Mouse (Mus musculus): ENCODE measurements at regions not wholly inside any gene's neighbourhood (a gene's known extent, or its start where the extent isn't known, plus 50 kb on each side); places are given as distances from the start of the nearest gene placed in this dataset.

GRCm38 (mm10) chr1:193788496-193788895 is 418.4 kb upstream of the Camk1g start:
- no peak for DNase-seq (ENCODE audit: low spot score)
- WGBS, result 90% methylated on average over 2 of the region's 2 CpGs
- Histone ChIP-seq H3K9me3 (no peaks in the 10 kb centered on the region), H3K27me3 (replicated peaks; ENCODE audit: low read depth, poor library complexity, severe bottlenecking) (peaks cover 5% of the 10 kb centered on the region; the same call in 1 of the 2 replicates), H3K4me1 (0 out of 2 replicates have a peak, but pooled peaks cover 5% of the 10 kb centered on the region), H3K4me3 (no peak overlapping the region), H3K27ac (replicated peaks) (no peak overlapping the region), H3K36me3 (replicated peaks) (no peaks in the 10 kb centered on the region)

- 34% methylated on average over 1 of the region's 1 CpGs for WGBS
- peaks cover 10% of the 10 kb centered on the region; the same call in 1 of the 2 replicates for H3K27me3 ChIP-seq (replicated peaks; ENCODE audit: low read depth, poor library complexity, severe bottlenecking)
- no peak overlapping the region for H3K27ac ChIP-seq (replicated peaks)
- H3K36me3 ChIP-seq (replicated peaks), result no peaks in the 10 kb centered on the region
- no peak overlapping the region for H3K4me3 ChIP-seq
- H3K4me1 ChIP-seq, result 0 out of 2 replicates have a peak, but pooled peaks cover 5% of the 10 kb centered on the region
- no peaks in the 10 kb centered on the region for H3K9me3 ChIP-seq
- DNase-seq (ENCODE audit: low spot score), result no peak
Observed at GRCm38 (mm10) chr1:193787417-193787816, 417.3 kb upstream of the Camk1g start.

DNA sequence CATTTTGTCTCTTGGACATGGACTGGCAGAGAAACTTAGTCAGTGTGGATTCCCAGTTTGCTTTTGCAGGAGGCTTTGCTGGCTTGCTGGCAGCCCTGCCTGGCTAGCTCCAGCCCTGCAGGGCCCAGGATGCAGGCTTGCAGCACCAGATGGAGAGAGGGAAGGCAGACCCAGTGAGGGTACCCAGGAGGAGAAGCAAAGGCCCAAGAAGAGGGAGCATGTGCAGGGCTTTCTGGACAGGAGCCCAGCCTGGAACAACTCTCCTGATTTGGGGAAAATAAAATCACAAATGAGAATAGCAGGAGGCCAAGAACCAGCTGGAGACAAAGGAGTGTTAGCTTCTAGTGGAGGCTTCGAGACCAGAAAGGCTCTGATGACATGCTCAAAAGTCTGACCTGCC is 414.9 kb upstream of the Camk1g start:
- Histone ChIP-seq H3K4me1 (0 out of 2 replicates have a peak, but pooled peaks cover 5% of the 10 kb centered on the region), H3K4me3 (no peak overlapping the region), H3K27me3 (replicated peaks; ENCODE audit: low read depth, poor library complexity, severe bottlenecking) (peaks cover 10% of the 10 kb centered on the region; the same call in 1 of the 2 replicates), H3K36me3 (replicated peaks) (no peaks in the 10 kb centered on the region), H3K27ac (replicated peaks) (no peak overlapping the region), H3K9me3 (no peaks in the 10 kb centered on the region)
- DNase-seq (ENCODE audit: low spot score), result no peak
- 83% methylated on average over 1 of the region's 1 CpGs for WGBS

GRCm38 (mm10) chr1:193784526-193784925 is 414.4 kb upstream of the Camk1g start:
- no peaks in the 10 kb centered on the region for H3K9me3 ChIP-seq
- 61% methylated on average over 2 of the region's 2 CpGs for WGBS
- peaks cover 10% of the 10 kb centered on the region; the same call in 1 of the 2 replicates for H3K27me3 ChIP-seq (replicated peaks; ENCODE audit: low read depth, poor library complexity, severe bottlenecking)
- H3K36me3 ChIP-seq (replicated peaks), result no peaks in the 10 kb centered on the region
- DNase-seq (ENCODE audit: low spot score), result no peak
- 0 out of 2 replicates have a peak, but pooled peaks cover 5% of the 10 kb centered on the region for H3K4me1 ChIP-seq
- no peak overlapping the region for H3K4me3 ChIP-seq
- no peak overlapping the region for H3K27ac ChIP-seq (replicated peaks)

- Histone ChIP-seq H3K4me3 (no peak overlapping the region), H3K4me1 (no peaks in the 10 kb centered on the region), H3K9me3 (no peaks in the 10 kb centered on the region), H3K27me3 (replicated peaks; ENCODE audit: low read depth, poor library complexity, severe bottlenecking) (0 out of 2 replicates have a peak, but pooled peaks cover 5% of the 10 kb centered on the region), H3K36me3 (replicated peaks) (no peaks in the 10 kb centered on the region), H3K27ac (replicated peaks) (no peak overlapping the region)
- WGBS, result 73% methylated on average over 1 of the region's 1 CpGs
- no peak for DNase-seq (ENCODE audit: low spot score)
Observed at GRCm38 (mm10) chr1:193778181-193778580, 408.1 kb upstream of the Camk1g start.

GRCm38 (mm10) chr1:193769546-193769945 is 399.4 kb upstream of the Camk1g start:
- Histone ChIP-seq H3K36me3 (replicated peaks) (no peaks in the 10 kb centered on the region), H3K4me1 (no peaks in the 10 kb centered on the region), H3K27ac (replicated peaks) (no peak overlapping the region), H3K27me3 (replicated peaks; ENCODE audit: low read depth, poor library complexity, severe bottlenecking) (no peaks in the 10 kb centered on the region), H3K9me3 (no peaks in the 10 kb centered on the region), H3K4me3 (no peak overlapping the region)
- 81% methylated on average over 4 of the region's 4 CpGs for whole genome bisulfite sequencing
- no peak for DNase-seq (ENCODE audit: low spot score)

GRCm38 (mm10) chr1:193764103-193764502 is 394.0 kb upstream of the Camk1g start:
- H3K9me3 ChIP-seq, result no peaks in the 10 kb centered on the region
- H3K27ac ChIP-seq (replicated peaks), result no peak overlapping the region

DNA sequence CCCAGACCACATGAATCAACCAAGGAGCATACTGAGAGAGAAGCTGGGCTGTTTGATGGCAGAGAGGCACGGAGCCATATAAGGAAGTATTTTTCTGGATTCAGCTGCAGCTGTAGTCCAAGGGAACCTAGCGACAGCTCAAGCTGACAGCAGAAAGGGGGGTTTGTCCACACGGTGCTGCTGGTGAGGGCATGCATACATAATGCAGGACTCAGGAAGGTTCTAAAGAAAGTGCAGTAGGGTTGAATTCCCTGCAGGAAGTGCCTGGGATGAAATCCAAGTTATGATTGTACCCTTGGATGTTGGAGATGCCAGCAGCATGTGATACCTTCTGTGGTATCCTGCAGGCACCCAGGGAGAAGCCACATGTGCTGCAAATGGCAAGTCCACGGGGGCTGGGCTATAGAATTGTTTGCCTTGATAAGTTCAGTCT is 381.7 kb upstream of the Camk1g start:
- no peaks in the 10 kb centered on the region for H3K4me1 ChIP-seq
- no peak overlapping the region for H3K4me3 ChIP-seq
- H3K27ac ChIP-seq (replicated peaks), result no peak overlapping the region
- no peaks in the 10 kb centered on the region for H3K36me3 ChIP-seq (replicated peaks)
- WGBS, result 55% methylated on average over 4 of the region's 4 CpGs
- no peaks in the 10 kb centered on the region for H3K27me3 ChIP-seq (replicated peaks; ENCODE audit: low read depth, poor library complexity, severe bottlenecking)
- DNase-seq (ENCODE audit: low spot score), result no peak
- no peaks in the 10 kb centered on the region for H3K9me3 ChIP-seq

More at GRCm38 (mm10) chr1:193764103-193764502, 394.0 kb upstream of the Camk1g start:
- no peak overlapping the region for H3K4me3 ChIP-seq
- H3K36me3 ChIP-seq (replicated peaks), result no peaks in the 10 kb centered on the region
- no peaks in the 10 kb centered on the region for H3K27me3 ChIP-seq (replicated peaks; ENCODE audit: low read depth, poor library complexity, severe bottlenecking)
- no peak for DNase-seq (ENCODE audit: low spot score)
- H3K4me1 ChIP-seq, result no peaks in the 10 kb centered on the region

DNA sequence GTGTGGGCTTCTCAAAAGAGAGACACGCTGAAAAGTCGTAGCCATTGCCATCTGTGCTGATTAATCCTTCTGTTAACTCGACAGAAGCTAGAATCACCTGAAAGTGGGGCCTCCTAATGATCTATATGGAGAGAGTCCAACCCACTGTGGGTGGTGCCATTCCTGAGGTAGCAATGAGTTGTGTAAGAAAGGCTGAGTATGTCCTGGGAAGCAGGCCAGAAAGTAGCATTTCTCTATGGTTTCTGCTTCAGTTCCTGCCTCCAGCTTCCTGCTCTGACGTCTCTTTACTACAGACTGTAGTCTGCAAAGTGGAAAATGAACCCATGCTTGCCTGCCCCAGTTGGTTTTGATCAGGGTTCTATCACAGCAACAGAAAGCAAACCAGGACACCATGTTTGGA is 380.8 kb upstream of the Camk1g start:
- 75% methylated on average over 4 of the region's 4 CpGs for WGBS
- Histone ChIP-seq H3K36me3 (replicated peaks) (no peaks in the 10 kb centered on the region), H3K27me3 (replicated peaks; ENCODE audit: low read depth, poor library complexity, severe bottlenecking) (no peaks in the 10 kb centered on the region), H3K9me3 (no peaks in the 10 kb centered on the region), H3K4me1 (no peaks in the 10 kb centered on the region), H3K4me3 (no peak overlapping the region), H3K27ac (replicated peaks) (no peak overlapping the region)
- DNase-seq (ENCODE audit: low spot score), result no peak

DNA sequence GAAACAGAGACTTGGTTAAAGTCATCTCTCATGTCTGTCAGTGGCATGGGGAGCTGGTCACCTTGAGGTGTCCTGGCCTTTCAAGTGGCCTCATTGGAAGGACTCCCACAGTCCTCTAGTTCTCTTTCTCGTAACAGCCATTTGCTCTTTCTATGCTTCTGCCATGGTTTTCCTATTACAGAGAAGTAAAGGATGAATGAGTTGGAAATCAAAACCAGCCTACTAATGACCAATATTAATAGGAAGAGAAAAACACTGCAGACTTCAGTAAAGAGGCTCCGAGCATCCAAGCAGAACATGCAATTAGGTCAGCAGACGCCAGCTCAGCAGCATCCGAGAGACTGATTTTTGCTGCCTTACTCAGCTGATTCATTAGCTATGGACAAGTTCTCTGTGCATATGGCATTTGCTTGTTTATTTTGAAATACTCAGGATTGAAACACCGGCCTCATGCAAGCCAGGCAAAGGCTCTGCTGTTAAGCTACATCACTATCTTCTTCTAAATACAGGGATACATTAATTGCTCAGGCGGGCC is 377.4 kb upstream of the Camk1g start:
- H3K9me3 ChIP-seq, result no peaks in the 10 kb centered on the region
- no peak for DNase-seq (ENCODE audit: low spot score)
- no peak overlapping the region for H3K27ac ChIP-seq (replicated peaks)
- no peaks in the 10 kb centered on the region for H3K27me3 ChIP-seq (replicated peaks; ENCODE audit: low read depth, poor library complexity, severe bottlenecking)
- WGBS, result 79% methylated on average over 6 of the region's 6 CpGs
- no peaks in the 10 kb centered on the region for H3K36me3 ChIP-seq (replicated peaks)
- no peak overlapping the region for H3K4me3 ChIP-seq
- H3K4me1 ChIP-seq, result no peaks in the 10 kb centered on the region

DNA sequence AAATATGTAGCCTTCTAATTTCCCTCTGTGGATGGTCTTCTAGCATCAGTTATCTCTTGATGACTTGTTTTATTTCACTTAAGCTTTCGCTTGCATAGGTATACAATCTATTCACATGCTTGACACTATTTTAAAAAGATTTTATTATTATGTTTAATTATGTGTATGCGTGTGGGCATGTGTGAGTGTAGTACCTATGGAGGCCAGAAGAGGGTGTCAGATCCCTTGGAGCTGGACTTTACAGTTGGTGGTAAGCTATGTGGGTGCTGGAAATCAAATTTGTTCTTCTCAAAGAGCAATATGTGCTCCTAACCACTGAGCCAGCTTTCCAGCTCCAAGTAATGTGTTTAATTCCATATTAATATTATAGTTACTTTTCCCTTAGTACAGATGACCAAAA is 372.6 kb upstream of the Camk1g start:
- Histone ChIP-seq H3K4me1 (no peaks in the 10 kb centered on the region), H3K27me3 (replicated peaks; ENCODE audit: low read depth, poor library complexity, severe bottlenecking) (no peaks in the 10 kb centered on the region)
- 87% methylated on average over 2 of the region's 2 CpGs for WGBS

DNA sequence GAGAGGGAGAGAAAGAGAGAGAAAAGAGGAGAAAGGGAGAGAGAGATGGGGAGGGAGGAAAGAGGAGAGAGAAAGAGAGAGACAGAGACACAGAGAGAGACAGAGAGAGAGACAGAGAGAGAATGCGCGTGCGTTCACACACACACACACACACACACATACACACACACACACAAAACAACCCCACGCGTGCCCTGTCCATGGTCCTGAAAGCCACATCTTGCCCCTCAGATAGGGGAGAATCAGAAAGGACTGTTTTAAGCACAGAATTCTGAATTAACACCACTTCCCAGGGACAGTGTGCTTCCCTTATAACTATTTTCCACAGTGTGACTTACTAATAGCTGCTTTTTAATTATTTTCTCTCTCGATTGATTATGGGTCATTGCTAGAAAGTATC is 368.7 kb upstream of the Camk1g start:
- WGBS, result 53% methylated on average over 6 of the region's 6 CpGs
- Histone ChIP-seq H3K4me3 (no peak overlapping the region), H3K4me1 (peaks cover 8% of the 10 kb centered on the region), H3K27ac (replicated peaks) (no peak overlapping the region), H3K27me3 (replicated peaks; ENCODE audit: low read depth, poor library complexity, severe bottlenecking) (no peaks in the 10 kb centered on the region), H3K9me3 (no peaks in the 10 kb centered on the region), H3K36me3 (replicated peaks) (no peaks in the 10 kb centered on the region)
- peak; percentile 71 for DNase-seq (ENCODE audit: low spot score)

More for the DNA sequence above, 372.6 kb upstream of the Camk1g start:
- no peak overlapping the region for H3K4me3 ChIP-seq
- no peak overlapping the region for H3K27ac ChIP-seq (replicated peaks)
- DNase-seq (ENCODE audit: low spot score), result no peak
- no peaks in the 10 kb centered on the region for H3K36me3 ChIP-seq (replicated peaks)
- H3K9me3 ChIP-seq, result no peaks in the 10 kb centered on the region

GRCm38 (mm10) chr1:193735949-193736518 is 365.9 kb upstream of the Camk1g start:
- Histone ChIP-seq H3K36me3 (replicated peaks) (no peaks in the 10 kb centered on the region), H3K27me3 (replicated peaks; ENCODE audit: low read depth, poor library complexity, severe bottlenecking) (no peaks in the 10 kb centered on the region), H3K9me3 (no peaks in the 10 kb centered on the region), H3K4me3 (no peak overlapping the region), H3K4me1 (peaks cover 32% of the 10 kb centered on the region), H3K27ac (replicated peaks) (no peak overlapping the region)
- DNase-seq (ENCODE audit: low spot score), result no peak
- 84% methylated on average over 1 of the region's 1 CpGs for WGBS
